Mouse (Mus musculus) E14TG2a.4 (cell line): ENCODE results near the gene Tmem128.

Experiments used
- H3K27me3 ChIP-seq: 2 replicates; pipeline ENCODE4 v1.6.1; 2014; ENCODE audit warnings: low read length, control low read depth; ENCODE audit not compliant: insufficient read depth
- H3K36me3 ChIP-seq: 2 replicates; pipeline ENCODE4 v1.6.1; 2014; ENCODE audit warnings: low read length, control low read depth; ENCODE audit not compliant: insufficient read depth
- H3K4me1 ChIP-seq: replicated peaks from 2 replicates; pipeline ENCODE4 v1.6.1; 2014; ENCODE audit warnings: low read depth, low read length, control low read depth
- H3K4me3 ChIP-seq: replicated peaks from 2 replicates; pipeline ENCODE4 v1.5.1; 2014; ENCODE audit warnings: mild to moderate bottlenecking, low read length
- H3K9me3 ChIP-seq: 2 replicates; pipeline ENCODE4 v1.6.1; 2014; ENCODE audit warnings: low read length, control low read depth
- CTCF ChIP-seq: conservative IDR thresholded peaks from 2 replicates; pipeline ENCODE4 v1.5.1; 2014; ENCODE audit warnings: low read length
- NANOG ChIP-seq: IDR thresholded peaks from 2 replicates; pipeline ENCODE4 v1.6.1; 2014; ENCODE audit warnings: borderline replicate concordance, low read length, mixed read lengths
- POU5F1 ChIP-seq: IDR thresholded peaks from 2 replicates; pipeline ENCODE4 v1.6.1; 2014; ENCODE audit warnings: low read length, borderline replicate concordance

Gene Tmem128

DNA sequence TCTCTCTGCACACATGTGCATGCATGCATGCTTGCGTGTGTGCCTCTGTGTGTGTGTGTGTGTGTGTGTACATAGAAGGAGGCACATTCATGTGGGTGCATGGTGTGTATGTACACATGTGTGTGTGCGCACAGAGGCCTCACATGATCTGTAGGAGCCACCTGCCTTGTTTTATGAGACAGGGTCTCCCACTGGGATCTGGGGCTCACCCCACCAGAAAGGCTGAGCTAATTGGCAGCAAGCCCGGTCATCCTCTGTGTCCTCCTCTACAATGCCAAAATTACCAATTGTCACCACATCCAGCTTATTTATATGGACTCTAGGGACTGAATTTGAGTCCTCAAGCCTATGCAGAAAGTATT is 18.5 kb upstream of the Tmem128 start:
- no peaks in the 10 kb centered on the region for H3K36me3 ChIP-seq
- H3K9me3 ChIP-seq, result no peaks in the 10 kb centered on the region; the same call in 1 of the 2 replicates
- H3K4me1 ChIP-seq, result 0 out of 2 replicates have a peak, but pooled peaks cover 3% of the 10 kb centered on the region
- no peaks in the 10 kb centered on the region; the same call in 1 of the 2 replicates for H3K27me3 ChIP-seq
- TF ChIP-seq POU5F1 (no peak), NANOG (no peak)
- H3K4me3 ChIP-seq, result no peak overlapping the region

DNA sequence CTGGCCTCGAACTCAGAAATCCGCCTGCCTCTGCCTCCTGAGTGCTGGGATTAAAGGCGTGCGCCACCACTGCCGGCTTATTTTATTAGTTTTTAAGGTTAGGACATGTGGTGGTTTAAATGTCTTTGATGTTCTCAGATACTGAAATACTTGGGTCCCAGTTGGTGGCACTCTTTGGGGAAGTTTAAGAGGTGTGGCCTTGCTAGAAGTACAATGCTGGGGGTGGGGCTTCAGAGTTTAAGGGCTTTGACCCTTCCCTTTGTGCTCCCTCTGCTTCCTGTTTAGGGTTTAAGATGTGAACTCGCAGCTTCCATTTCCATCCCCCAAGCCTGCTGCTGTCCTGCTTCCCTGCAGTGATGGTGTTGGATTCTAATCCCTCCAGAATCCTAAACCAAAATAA is 18.0 kb upstream of the Tmem128 start:
- no peak overlapping the region for H3K4me3 ChIP-seq
- TF ChIP-seq POU5F1 (no peak), CTCF (no peak), NANOG (no peak)
- H3K4me1 ChIP-seq, result 0 out of 2 replicates have a peak, but pooled peaks cover 3% of the 10 kb centered on the region
- H3K9me3 ChIP-seq, result no peaks in the 10 kb centered on the region; the same call in 1 of the 2 replicates
- H3K36me3 ChIP-seq, result no peaks in the 10 kb centered on the region
- H3K27me3 ChIP-seq, result no peaks in the 10 kb centered on the region; the same call in 1 of the 2 replicates

DNA sequence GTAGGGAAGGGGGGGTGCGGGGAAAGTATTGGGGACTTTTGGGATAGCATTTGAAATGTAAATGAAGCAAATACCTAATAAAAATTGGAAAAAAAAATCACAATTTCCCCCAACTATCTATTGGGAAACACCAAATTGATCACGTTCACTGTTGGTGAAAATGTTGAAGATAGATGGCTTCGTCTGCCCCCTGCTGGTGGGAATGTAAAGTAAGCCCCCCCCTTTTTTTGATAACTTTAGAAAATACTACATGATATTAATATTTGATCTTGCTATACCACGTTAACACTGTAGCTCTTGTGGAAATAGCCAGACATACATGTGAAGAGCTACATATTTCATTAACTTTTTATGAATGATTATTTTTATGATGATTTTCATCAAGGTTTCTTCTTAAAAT is 4.8 kb upstream of the Tmem128 start:
- no peaks in the 10 kb centered on the region for H3K4me1 ChIP-seq
- H3K36me3 ChIP-seq, result no peaks in the 10 kb centered on the region
- no peak overlapping the region for H3K4me3 ChIP-seq
- no peaks in the 10 kb centered on the region for H3K9me3 ChIP-seq
- no peaks in the 10 kb centered on the region for H3K27me3 ChIP-seq
- TF ChIP-seq CTCF (peak; percentile 51), NANOG (no peak)

DNA sequence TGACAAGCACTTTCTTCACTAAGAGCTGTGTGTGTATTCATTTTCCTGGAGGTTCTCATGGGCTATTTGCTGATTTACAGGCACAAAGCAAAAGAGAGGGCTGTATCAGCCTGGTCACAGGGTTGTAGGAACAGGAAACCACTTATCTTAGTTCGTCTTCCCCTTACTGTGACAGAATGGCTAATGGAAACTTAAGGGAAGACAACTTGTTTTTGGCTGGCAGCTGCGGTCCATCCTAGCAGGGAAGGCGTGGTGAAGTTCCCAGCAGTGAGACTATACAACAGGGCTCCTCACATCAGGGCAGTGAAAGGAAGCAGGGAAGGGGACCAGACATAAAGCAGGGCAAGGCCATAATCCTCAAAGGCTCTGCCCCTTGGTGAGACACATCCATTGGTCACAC is 4.3 kb upstream of the Tmem128 start:
- H3K36me3 ChIP-seq, result no peaks in the 10 kb centered on the region
- no peak overlapping the region for H3K4me3 ChIP-seq
- H3K9me3 ChIP-seq, result no peaks in the 10 kb centered on the region
- H3K4me1 ChIP-seq, result 0 out of 2 replicates have a peak, but pooled peaks cover 1% of the 10 kb centered on the region
- H3K27me3 ChIP-seq, result no peaks in the 10 kb centered on the region
- no peak for TF ChIP-seq POU5F1
- TF ChIP-seq NANOG, result no peak
- TF ChIP-seq CTCF, result no peak

DNA sequence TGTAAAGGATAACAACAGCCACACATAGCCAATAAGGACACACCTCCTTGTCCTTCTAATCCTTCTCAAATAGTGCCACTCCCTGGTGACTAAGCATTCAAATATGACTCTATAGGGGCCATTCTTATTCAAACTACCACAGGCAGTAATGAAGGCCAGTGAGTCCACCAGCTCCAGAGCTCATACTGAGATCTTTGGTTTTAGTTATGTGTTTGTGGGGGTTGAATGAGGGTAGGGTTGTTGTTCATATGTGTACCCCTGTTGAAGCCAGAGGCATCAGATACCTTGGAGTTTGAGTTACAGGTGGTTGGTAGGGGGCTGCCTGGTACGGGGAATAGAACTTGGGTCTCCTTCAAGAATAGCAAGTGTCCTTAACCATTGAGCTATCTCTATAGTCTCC is 3.4 kb upstream of the Tmem128 start:
- TF ChIP-seq POU5F1 (no peak), NANOG (no peak), CTCF (no peak)
- no peak overlapping the region for H3K4me3 ChIP-seq
- H3K9me3 ChIP-seq, result no peaks in the 10 kb centered on the region
- H3K36me3 ChIP-seq, result no peaks in the 10 kb centered on the region
- 0 out of 2 replicates have a peak, but pooled peaks cover 5% of the 10 kb centered on the region for H3K4me1 ChIP-seq
- H3K27me3 ChIP-seq, result no peaks in the 10 kb centered on the region

DNA sequence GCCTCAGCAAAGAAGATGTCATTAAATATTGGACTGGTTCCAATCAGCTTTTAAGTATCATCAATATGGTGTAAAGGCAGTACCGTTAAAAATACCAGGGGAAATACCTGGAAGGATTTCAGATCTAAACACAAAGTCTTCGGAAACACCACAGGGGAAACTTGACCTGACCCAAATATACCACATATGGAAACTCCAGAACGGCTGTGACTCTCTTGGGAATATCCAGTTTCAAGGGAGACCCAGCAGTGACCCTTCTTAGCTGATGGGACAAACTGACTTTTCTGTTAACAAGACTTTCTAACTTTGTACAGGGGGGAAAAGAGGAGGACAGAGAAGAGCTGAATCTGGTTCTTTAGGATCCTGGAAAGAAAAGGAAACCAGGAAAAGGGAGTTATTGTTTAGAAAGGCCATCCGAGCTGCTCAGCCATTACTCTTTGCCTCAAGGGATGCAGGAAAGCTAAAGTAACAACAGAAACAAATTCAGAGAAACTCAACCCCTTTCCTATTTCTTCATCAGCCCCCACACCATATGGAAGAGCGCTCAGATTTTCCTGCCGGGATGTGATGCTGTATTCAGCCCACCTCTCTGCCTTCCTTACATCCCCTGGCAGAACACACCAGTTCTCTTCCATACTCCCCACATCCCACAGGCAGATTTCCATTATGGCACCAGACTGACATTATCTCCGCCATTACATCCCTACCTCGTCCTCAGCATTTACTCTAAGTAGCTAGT is 1.8 kb upstream of the Tmem128 start:
- no peaks in the 10 kb centered on the region for H3K9me3 ChIP-seq
- no peaks in the 10 kb centered on the region for H3K27me3 ChIP-seq
- TF ChIP-seq POU5F1, result no peak
- no peak for TF ChIP-seq NANOG
- no peak for TF ChIP-seq CTCF
- peaks cover 6% of the 10 kb centered on the region for H3K36me3 ChIP-seq
- peaks cover 11% of the 10 kb centered on the region for H3K4me1 ChIP-seq
- H3K4me3 ChIP-seq, result no peak overlapping the region

DNA sequence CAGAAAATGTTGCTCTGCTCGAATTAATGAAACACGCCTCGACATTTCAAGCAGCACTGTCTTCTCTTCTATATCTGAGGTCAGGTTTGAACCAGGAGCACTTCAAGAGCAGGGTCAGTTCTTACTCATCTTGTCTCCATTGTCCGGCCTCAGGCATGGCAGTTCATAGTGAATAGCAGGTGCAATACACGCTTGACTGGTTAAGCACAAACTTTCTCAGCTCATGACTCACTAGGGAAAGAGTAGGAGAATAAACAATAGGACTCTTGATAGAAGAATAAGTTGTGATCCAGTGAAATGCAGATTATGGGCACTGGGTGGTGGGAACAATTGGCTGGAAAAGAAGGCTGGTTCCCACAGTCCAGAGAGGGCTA is 1.2 kb upstream of the Tmem128 start:
- Histone ChIP-seq H3K27me3 (no peaks in the 10 kb centered on the region), H3K4me1 (peaks cover 13% of the 10 kb centered on the region), H3K9me3 (no peaks in the 10 kb centered on the region), H3K4me3 (no peak overlapping the region), H3K36me3 (peaks cover 9% of the 10 kb centered on the region)
- TF ChIP-seq NANOG (no peak), POU5F1 (no peak), CTCF (no peak)

DNA sequence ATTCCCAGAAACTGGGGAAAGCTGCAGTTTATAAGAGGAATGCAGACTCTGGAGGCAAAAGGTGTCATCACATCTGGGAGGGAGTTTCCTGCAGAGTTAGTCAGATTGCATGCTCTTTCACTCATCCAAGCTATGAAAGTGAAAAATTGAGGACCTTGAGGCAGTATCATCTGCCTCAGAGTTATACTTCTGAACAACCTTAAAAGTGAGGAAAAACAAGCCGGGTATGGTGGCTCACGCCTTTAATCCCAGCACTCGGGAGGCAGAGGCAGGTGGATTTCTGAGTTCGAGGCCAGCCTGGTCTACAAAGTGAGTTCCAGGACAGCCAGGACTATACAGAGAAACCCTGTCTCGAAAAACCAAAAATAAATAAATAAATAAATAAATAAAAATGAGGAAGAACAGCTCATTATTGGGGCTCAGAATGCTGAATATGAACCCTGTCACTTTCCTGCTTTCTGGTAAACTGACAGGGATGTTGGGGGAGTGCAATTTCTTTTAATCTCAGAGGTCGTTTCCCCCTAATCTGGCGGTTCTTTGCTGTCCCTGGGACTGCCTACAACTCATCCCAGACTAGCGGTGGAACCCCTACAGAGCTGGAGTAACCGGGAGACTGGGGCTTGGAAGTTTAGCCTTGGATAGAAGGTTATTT is 404 bp upstream of the Tmem128 start:
- H3K27me3 ChIP-seq, result no peaks in the 10 kb centered on the region
- peaks cover 14% of the 10 kb centered on the region for H3K36me3 ChIP-seq
- H3K4me3 ChIP-seq, result peak overlapping the region; percentile 86
- no peak for TF ChIP-seq CTCF
- TF ChIP-seq POU5F1, result no peak
- TF ChIP-seq NANOG, result no peak
- peaks cover 13% of the 10 kb centered on the region for H3K4me1 ChIP-seq
- no peaks in the 10 kb centered on the region for H3K9me3 ChIP-seq
